Mouse (Mus musculus): ENCODE measurements around the gene Alkbh6.

The Alkbh6 gene

DNA sequence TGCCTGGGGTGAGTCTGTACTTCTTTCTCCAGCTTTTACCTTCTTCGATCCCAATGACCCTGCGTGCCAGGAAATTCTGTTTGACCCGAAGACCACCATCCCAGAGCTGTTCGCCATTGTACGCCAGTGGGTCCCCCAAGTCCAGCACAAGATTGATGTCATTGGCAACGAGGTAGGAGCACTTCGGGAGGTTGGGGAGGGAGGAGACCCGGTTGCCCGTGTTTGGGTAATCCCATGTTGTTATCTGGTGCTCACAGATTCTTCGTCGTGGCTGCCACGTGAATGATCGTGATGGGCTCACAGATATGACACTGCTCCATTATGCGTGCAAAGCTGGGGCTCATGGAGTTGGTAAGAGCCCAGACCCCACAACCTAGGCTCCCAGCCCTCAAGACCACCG is 11.7 kb upstream of the Alkbh6 start:
- DNase-seq: no peak

DNA sequence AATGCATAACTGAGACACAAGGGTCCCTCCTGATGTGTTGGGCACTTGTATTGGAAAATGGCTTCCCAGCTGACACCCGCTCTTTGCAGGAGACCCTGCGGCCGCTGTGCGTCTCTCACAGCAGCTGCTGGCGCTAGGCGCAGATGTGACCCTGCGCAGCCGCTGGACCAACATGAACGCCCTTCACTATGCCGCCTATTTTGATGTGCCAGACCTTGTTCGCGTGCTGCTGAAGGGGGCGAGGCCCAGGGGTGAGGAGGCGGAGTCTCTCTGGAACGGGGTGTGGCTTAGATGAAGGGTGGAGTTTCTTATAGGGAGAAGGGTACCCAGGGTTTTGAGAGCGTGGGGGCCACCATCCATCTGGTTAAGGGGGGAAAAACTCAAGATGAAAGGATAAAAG is 11.3 kb upstream of the Alkbh6 start:
- DNase-seq: no peak

GRCm38 (mm10) chr7:30300914-30301313 is 7.6 kb upstream of the Alkbh6 start:
- no peak for DNase-seq

- DNase-seq: no peak
Measured at GRCm38 (mm10) chr7:30306083-30306779, 2.3 kb upstream of the Alkbh6 start.

DNA sequence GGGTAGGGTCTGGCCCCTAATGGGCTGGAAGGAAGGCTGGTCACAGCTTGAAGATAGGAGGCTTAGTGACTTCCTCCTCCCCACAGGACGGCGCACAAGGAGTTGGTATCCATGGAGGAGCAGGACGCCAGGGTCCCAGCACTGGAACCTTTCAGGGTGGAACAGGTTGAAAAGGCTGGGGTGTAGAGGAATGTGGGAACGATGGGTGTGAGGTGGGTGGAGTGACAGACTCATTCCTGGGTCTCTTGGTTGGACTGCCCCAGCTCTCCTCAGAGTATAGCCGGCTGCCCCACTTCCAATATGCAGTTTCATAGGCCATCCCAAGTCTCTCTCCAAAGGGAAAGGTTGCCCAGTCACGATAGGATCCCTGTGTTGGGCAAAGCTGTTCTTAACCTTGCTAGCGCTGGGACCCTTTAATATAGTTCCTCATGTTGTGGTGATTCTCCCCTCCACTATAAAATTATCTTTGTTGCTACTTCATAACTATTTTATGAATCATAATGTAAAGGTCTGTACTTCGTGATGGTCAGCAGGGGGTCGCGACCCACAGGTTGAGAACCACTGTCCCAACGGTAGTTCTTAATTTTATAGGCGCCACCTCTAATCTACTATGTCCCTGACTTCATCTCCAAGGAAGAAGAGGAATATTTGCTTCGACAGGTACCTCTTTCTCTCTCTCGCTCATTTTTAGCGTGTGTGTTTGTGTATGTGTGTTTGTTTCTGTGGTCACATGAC is 1.0 kb downstream of the Alkbh6 start:
- no peak for DNase-seq

GRCm38 (mm10) chr7:30310136-30310535 is 1.6 kb downstream of the Alkbh6 start:
- no peak for DNase-seq

DNA sequence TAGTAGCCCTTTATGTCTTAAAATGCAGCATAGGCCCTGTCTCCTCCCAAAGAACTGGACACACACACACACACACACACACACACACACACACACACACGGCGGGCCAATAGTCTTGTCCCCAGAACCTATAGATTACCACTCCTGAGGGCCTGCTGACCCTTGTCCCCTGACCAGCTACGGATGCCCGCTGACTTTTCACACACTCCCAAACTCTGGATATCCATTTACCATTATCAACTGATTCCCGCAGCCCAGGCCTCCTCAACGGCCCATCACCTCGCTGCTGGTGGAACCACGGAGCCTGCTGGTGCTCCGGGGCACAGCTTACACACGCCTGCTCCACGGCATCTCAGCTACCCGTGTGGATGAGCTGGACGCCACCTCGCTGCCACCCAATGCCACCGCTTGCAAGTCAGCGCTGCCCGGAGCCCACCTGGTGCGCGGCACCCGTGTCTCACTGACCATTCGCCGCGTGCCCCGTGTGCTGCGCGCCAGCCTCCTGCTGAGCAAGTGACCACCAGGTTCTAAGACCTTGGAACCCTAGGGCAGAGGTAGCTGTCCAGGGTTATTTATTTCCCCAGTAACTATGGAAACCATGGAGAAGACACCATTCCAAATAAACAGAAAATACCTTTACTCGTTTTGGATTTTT is 5.3 kb downstream of the Alkbh6 start:
- peak; percentile 81 for DNase-seq

- DNase-seq: no peak
Measured at GRCm38 (mm10) chr7:30314721-30315155, 6.2 kb downstream of the Alkbh6 start, which contains the start of gene Syne4. Gene Syne4, plus strand, starts transcription at chr7:30314807.

GRCm38 (mm10) chr7:30315559-30316529 is 7.3 kb downstream of the Alkbh6 start:
- DNase-seq: no peak

- peak; percentile 73 for DNase-seq
Measured at GRCm38 (mm10) chr7:30318142-30318541, 9.6 kb downstream of the Alkbh6 start.

DNA sequence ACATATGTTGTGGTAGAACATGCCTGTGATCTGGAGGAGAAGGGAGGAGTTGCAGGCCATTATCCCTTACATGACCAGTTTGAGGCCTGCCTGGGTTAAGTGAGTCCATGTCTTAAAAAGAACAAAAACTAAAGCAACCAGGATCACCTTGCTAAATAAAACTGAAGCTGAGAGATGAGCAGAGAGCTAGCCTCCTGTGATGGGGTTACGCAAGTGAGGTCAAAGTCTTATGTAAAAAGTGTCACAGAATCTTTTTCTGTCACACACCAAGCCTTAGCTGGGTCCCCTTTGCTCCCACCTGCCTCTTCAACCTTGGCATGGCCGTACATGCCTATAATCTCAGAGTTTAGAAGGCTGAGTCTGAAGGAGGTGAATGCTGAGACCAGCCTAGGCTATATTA is 12.4 kb downstream of the Alkbh6 start:
- no peak for DNase-seq

- peak; percentile 92 for DNase-seq
Measured at GRCm38 (mm10) chr7:30321539-30322284, 13.2 kb downstream of the Alkbh6 start, which contains the start of gene E130208F15Rik. Gene E130208F15Rik, plus strand, starts transcription at chr7:30321740.

DNA sequence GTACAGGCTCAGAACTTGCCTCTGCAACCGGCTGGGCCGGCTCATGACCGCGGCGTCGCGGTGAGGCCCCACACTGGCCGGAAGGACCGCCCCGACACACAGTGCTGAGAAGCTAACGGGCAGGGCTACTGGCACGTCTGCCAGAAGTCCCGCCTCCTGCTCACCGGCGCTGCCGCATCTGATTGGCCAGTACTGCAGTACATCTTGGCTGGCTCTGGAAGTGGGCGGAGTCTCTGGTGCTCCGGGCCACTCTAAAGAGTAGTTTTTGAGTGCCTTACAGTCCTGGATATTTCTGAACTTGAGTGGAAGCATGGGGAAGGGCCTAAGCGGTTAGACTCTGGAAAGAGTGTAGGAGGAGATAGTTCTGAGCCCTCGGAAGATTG is 13.8 kb downstream of the Alkbh6 start:
- peak; percentile 98 for DNase-seq

DNA sequence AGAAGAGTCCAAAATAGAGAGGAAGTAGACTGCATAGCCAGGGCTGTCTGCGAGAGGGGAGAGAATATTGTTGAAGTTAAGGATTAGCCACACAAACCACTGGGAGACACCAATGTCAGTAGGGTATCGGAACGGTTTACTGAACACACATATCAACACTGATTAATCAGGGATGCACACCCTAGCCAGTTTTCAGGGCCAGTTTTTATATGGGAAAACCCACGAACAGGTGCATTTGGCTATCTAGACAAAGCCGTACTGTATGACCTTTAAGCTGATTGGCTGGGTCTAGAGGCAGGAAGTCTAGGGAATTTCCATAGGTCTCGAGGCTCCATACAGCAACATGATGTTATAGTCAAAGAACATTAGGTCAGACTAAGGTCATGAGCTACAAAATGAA is 14.3 kb downstream of the Alkbh6 start:
- DNase-seq: no peak

DNA sequence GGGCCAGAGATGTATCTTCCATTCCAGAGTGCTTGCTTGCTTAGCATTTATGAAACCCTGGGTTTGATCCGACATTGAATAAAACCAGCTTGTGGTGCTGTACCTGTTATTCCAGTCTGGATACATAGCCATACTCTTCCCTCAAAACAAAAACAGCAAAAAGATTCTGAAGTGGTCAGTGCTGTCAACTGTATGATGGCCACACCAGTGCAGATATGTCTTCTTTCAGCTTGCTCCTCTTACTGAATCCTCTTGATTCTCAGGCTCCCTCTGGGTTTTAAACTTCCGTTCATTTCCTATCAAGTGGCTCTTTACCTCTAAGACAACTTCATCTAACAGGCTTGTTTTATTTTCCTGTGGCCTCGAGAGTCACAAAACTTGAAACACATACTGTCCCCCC is 15.3 kb downstream of the Alkbh6 start, which contains the start of gene Sdhaf1:
TSS of gene Sdhaf1 (minus strand) at position 101 of the 400 bp plus-strand sequence.
- DNase-seq: no peak

DNA sequence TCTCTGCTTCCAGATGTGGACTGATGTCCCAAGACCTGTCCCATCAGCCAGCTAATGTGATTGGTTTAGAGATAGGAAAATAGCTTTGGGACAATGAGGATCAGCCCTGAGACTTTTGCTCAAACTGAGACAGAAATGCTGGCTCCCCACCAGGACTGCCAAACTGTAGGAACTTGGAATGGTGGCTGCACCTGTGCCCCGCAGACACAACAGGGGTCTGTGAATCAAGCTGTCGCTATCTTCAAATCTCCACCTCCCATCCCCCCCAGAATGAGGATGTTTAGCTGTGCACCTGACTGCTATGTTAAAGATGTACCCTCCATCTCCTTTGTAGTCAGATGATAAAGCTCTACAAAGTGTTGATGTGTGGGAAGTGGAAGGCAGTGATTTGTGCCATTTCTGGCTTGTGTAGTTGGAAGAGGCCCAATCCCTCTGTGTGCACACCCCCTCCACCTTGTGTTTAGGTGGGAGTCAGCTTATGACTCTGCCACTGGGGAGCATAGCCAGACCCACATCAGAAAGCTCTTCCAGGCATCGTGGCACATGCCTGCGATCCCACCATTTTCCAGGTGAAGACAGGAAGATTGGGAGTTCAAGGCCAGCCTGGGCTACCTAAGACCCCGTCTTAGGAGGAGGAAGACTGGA is 15.9 kb downstream of the Alkbh6 start:
- no peak for DNase-seq

DNA sequence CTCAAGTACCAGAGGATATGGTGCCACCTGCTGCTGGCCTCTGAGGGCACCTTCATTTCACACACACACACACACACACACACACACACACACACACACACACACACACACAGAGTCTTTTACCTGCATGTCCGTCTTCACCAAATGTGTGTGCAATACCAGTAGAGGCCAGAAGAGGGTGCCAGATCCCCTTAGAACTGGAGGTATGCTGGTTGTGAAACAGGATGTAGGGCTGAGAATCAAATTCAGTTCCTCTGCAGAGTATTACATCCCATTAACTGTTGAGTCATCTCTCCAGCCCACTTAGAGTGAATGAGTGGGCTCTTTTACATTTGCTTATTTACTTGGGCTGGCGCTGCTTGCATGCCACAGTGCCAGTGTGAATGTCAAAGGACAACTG is 16.8 kb downstream of the Alkbh6 start:
- DNase-seq: no peak

DNA sequence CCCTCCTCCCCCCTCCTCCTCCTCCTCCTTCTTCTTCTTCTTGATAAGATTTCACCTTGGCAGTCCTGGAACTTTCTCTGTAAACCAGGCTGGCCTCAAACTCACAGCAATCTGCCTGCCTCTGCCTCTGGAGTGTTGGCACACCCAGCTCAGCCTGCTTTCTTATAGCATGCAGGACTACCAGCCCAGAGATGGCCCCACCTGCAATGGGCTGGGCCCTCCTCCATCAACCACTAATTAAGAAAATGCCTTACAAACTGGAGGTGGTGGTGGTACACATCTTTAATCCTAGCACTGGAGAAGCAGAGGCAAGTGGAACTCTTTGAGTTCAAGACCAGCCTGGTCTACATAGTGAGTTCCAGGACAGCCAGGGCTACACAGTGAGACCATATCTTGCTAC is 17.9 kb downstream of the Alkbh6 start:
- DNase-seq: no peak

DNA sequence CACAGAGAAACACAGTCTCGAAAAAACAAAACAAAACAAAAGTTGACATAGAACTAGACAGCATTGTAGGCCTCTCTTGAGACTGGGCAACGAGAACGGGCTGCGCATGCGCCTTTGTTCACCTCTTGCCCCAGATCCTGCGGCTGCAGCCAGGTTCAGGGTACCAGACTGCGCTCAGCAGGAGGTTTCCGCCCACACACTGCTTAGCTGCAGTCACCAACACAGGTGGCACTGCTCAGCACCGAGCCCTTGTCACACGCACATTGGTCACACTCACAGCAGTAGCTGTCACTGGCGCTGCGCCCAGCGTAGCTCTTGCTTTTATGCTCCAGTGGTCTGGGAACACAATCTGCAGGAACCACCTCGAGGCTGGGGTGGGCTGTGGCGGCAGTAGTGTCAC is 18.6 kb downstream of the Alkbh6 start:
- DNase-seq: peak; percentile 65

- DNase-seq: no peak
Measured at GRCm38 (mm10) chr7:30328379-30328778, 19.9 kb downstream of the Alkbh6 start.

DNA sequence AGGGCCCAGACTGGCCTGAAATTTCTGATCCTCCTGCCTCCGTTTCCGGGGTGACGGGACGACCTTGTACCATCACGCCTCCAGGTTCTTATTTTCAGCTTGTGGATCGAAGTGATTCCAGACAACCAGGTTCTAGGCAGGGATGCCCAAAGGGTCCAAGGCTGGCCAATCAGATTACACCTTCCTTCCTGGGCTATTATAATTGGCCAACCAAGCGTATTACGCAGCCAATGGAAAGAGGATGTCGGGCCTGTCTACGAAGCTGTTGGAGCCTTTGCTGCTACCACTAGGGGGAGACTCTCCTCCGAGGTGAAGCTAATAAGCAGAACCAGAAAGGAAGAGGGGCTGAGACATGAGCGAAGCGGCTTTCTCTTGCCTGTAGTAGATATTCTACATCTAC is 23.4 kb downstream of the Alkbh6 start:
- peak; percentile 74 for DNase-seq
